Mouse (Mus musculus) 416B (cell line): Measurements from ENCODE around the gene Bbs5.
"Not testable (repeated sequence)": the region's sequence is repeated elsewhere in the genome, so short reads cannot be mapped to it uniquely, and the experiment has no call there.

ENCODE experiments used
- DNase-seq: peaks from one replicate; pipeline ENCODE4 v3.0.0; 2011; ENCODE audit warnings: low read depth

Gene Bbs5

DNA sequence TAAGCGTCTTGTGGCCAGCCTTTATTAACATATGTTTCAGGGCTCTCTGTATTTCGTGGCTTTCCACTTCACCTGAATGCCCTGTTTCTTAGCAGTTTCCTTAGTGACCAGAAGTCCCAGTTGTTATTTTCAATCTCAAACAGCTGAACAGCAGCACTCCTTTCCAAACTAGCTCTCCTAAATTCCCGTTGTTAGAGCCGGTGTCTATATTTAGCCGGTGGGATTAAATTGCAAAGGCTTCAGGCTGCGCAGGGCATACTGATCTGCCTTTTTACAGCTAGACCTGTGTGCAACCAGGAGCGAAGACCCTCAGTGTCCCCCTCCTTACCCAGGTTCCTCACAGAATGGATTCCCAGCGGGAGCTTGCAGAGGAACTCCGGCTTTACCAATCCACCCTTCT lies 22.9 kb downstream of the Bbs5 start, which contains the start of gene Klhl41:
Gene Klhl41 (plus strand): TSS at position 268 of the 400 bp plus-strand sequence.
- no peak for DNase-seq

DNA sequence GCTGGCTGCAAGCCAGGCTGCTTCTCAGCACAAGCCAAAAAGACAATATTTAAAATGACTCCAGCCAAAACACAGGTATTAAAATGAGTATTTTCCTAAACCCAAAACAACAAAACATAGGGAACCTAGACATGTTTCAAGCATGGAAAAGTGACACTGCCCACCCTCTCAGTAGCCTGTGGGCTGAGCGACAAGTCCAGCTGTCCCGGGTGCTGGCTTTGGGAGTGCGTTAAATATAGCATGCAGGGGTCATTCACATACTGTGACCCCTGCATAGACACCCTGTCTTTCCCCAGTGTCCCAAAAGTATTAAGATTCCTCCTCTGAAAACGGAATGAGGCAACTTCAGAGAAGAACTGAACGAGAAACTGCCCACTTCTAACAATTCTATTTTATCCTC lies 26.8 kb downstream of the Bbs5 start:
- no peak for DNase-seq

GRCm38 (mm10) chr2:69675266-69675665 lies 28.3 kb downstream of the Bbs5 start:
- DNase-seq = no peak

GRCm38 (mm10) chr2:69676713-69677112 lies 29.7 kb downstream of the Bbs5 start:
- peak; percentile 54 for DNase-seq

DNA sequence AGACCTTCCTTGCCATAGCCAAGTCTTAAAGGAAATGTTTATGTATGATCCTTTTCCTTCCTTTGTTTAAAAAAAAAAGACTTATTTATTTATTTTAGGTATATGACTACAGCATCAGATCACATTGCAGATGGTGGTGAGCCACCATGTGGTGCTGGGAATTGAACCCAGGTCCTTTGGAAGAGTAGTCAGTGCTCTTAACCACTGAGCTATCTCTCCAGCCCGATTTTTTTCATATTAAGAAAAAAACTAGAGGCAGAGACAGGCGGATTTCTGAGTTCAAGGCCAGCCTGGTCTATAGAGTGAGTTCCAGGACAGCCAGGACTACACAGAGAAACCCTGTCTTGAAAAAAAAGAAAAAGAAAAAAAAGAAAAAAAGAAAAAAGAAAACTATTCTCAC lies 30.2 kb downstream of the Bbs5 start:
- DNase-seq = not testable (repeated sequence)

DNA sequence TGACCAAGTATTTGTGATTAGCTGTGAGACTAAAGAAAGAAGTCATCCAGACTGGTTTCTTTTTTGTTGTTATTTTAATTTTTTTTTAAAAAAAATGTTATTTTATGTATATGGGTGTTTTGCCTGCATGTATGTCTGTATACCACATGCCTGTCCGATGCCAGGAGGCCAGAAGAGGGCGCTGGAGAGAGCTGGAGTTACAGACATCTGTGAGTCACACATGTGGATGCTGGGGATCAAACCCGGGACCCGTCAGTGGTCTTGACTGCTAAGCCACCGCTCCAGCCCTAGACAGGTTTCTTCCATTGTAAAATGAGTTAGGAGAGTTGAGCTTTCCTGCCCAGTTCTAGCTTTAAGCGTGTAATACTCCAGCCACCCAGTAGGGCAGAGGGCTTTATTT lies 33.0 kb downstream of the Bbs5 start:
- peak; percentile 53 for DNase-seq

DNA sequence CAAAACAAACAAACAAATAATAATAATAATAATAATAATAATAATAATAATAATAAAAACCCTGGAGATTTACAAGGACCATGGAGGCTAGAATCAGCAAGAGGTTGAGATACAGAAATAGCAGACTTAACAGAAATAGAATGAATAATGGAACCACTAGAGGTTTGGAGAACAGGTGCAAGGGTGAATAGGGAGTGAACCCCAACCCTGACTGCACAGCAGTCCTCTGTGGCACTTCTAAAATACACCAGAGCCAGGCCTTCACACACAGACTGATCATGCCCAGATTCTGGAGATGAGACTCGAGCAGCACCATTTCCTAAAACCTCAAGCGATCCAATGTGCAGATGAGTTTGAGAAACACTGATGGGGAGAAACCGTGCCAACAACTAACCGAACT lies 35.0 kb downstream of the Bbs5 start:
- DNase-seq = no peak

GRCm38 (mm10) chr2:69683036-69683805 lies 36.2 kb downstream of the Bbs5 start:
- no peak for DNase-seq

- DNase-seq = no peak
Measured at GRCm38 (mm10) chr2:69684488-69684887, 37.5 kb downstream of the Bbs5 start.

DNA sequence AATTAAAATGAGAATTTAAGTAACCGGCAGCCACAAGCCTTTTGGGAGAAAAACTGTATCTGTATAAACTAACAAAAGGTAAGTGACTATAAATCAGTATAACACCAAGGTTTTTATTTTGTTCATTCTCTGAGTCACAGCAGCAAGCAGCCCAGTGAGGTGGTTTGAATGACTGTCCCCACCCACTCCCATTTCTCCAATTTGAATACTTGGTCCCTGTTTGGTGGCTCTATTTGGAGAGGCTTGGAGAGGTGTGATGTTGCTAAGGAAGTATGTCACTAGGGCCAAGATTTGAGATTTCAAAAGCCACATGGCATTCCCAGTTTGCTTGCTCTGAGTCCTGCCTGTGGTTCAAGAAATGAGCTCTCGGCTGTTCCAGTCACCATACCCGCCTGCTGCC lies 43.2 kb downstream of the Bbs5 start:
- DNase-seq = no peak

- DNase-seq = no peak
Measured at GRCm38 (mm10) chr2:69690843-69691242, 43.9 kb downstream of the Bbs5 start.

- DNase-seq = peak; percentile 23
Measured at GRCm38 (mm10) chr2:69693501-69693900, 46.5 kb downstream of the Bbs5 start.

DNA sequence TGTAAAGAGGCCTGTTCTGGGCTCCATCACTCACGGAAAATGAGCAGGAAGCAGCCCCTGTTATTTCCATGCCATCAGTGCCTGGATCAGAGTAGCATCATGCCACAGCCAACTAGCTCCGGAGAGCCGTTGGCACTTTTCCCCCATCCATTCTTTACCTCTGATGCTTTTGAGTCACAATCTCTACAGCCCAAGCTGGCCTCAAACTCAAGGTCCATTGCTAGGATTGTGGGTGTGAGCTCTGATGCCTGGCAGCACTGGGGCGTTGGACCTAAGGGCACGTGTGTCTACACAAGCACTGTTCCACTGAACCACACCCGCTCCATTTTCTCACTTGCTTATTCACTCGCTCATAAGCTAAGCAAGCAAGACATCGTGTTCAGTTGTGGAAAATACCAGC lies 53.5 kb downstream of the Bbs5 start:
- no peak for DNase-seq

GRCm38 (mm10) chr2:69712171-69712570 lies 65.2 kb downstream of the Bbs5 start:
- peak; percentile 87 for DNase-seq

DNA sequence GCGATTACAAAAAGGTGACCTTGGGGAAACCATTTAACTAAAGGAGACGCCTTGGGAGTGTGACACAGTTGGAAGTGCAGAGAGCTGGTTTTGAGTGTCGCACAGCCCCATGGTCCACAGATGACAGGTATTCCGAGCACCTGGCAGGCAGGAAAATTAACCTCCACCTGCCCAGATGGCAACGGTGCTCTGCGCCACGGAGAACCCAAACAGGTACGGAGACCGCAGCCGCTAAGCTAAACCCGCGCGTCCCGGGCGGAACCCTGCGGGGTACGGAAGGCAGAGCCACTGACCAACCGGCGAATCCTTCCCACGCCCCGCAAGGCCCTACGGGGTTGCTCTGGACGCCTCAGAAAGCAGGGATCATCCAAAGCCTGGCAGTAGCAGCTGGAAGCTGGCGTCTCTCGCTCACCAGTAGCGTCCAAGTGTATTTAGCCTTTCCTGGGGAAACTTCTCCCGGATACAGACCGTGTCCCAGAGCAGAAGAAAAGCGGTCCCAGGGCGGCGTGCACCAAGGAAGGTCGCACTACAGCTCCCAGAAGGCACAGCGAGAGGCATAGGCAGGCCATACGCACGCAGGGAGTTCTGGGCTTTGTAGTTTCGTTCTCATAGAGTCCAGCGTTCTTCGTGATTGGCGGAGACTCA lies 66.1 kb downstream of the Bbs5 start, which contains the start of gene Fastkd1:
Gene Fastkd1 (minus strand): TSS at position 536 of the 645 bp plus-strand sequence.
- DNase-seq = peak; percentile 93

DNA sequence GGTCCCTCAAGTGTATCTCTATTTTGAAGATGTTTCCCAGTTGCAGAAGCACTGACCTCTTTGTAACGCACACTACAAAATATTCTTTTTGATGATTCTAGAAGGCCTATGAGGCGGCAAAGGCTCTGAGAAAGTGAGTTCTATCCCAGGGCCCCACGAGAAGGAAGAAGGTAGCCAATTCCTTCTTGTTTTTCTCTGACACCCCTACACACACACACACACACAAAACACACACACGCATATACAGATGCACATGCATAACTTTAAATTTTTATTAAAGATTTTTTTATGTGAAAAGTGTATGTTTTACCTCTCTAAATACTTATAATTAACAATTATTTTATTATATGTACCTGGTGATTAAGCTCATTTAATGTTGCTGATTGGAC lies 66.6 kb downstream of the Bbs5 start:
- DNase-seq = no peak

- DNase-seq = no peak
Measured at GRCm38 (mm10) chr2:69714126-69714525, 67.2 kb downstream of the Bbs5 start.

- DNase-seq = peak; percentile 90
Measured at GRCm38 (mm10) chr2:69716483-69716882, 69.5 kb downstream of the Bbs5 start.
